Mouse (Mus musculus) lung, adult 2 months (tissue): ENCODE data around the gene Dnaja3. TPM values are rescaled to one million over a fixed set of nuclear protein-coding genes. Genes with fewer than 3 reads are reported as not detected.
A peak's percentile ranks its signal among the peaks of the same experiment; 100 is the strongest.
"Not testable (repeated sequence)": the region's sequence is repeated elsewhere in the genome, so short reads cannot be mapped to it uniquely, and the experiment has no call there.

ENCODE experiments used
- DNase-seq: peaks from one replicate; pipeline ENCODE4 v3.0.0; 2022
- H3K4me1 ChIP-seq: fragments of 200-500 bp; 2 replicates; pipeline ENCODE4 v1.6.1; 2011; ENCODE audit warnings: low read length; ENCODE audit not compliant: control insufficient read depth, insufficient read depth
- H3K4me3 ChIP-seq: fragments of 200-500 bp; replicated peaks from 2 replicates; pipeline ENCODE3; 2011; ENCODE audit warnings: low read depth, mild to moderate bottlenecking, control low read depth, low read length; ENCODE audit errors: extremely low read depth
- CTCF ChIP-seq: fragments of 200-500 bp; IDR thresholded peaks from 2 replicates; pipeline ENCODE4 v1.5.1; 2011; ENCODE audit warnings: mild to moderate bottlenecking, low read length, control low read depth; ENCODE audit not compliant: insufficient read depth
- POLR2A ChIP-seq: fragments of 200-500 bp; IDR thresholded peaks from 2 replicates; pipeline ENCODE4 v1.6.1; 2011; ENCODE audit warnings: low read depth, mild to moderate bottlenecking, control low read depth, low read length, borderline replicate concordance; ENCODE audit errors: extremely low read depth
- WGBS: fragments of 180-500 bp; shearing (Covaris S2); methylation state at CpG from one replicate; pipeline ENCODE4 v1.1.7; 2018; 5-methylcytosine and 5-hydroxymethylcytosine counted together
- polyA plus RNA-seq: library from polyadenylated mRNA; depleted of rRNA; stranded (reverse); fragments of >200 nt; gene quantifications from 2 replicates; pipeline ENCODE4 v1.2.3, GENCODE M21; 2012

Dnaja3 gene
- polyA plus RNA-seq, 1 experiment = 21.2 TPM

GRCm38 (mm10) chr16:4682628-4683179 lies 42.9 kb downstream of the Dnaja3 start:
- DNase-seq = no peak
- H3K4me3 ChIP-seq = no peak overlapping the region
- TF ChIP-seq POLR2A (no peak), CTCF (no peak)
- WGBS = 77% methylated on average over 4 of the region's 4 CpGs
- H3K4me1 ChIP-seq = peaks cover 8% of the 10 kb centered on the region

- H3K4me3 ChIP-seq = peak overlapping the region; percentile 68
- DNase-seq = no peak
- WGBS = 21% methylated on average over 9 of the region's 9 CpGs
- H3K4me1 ChIP-seq = peaks cover 8% of the 10 kb centered on the region
- TF ChIP-seq POLR2A (no peak), CTCF (no peak)
Observed at GRCm38 (mm10) chr16:4683193-4683580, 43.4 kb downstream of the Dnaja3 start.

GRCm38 (mm10) chr16:4683581-4684456 lies 44.0 kb downstream of the Dnaja3 start:
- DNase-seq = peak; percentile 95
- Histone ChIP-seq H3K4me1 (peaks cover 7% of the 10 kb centered on the region), H3K4me3 (peak overlapping the region; percentile 68)
- WGBS = under 1% methylated on average over 54 of the region's 54 CpGs
- TF ChIP-seq POLR2A (peak; percentile 92), CTCF (no peak)

- peak overlapping the region; percentile 68 for H3K4me3 ChIP-seq
- no peak for DNase-seq
- no peak for TF ChIP-seq CTCF
- peaks cover 4% of the 10 kb centered on the region for H3K4me1 ChIP-seq
- 3% methylated on average over 9 of the region's 9 CpGs for WGBS
Observed at GRCm38 (mm10) chr16:4684457-4684791, 44.6 kb downstream of the Dnaja3 start.

- WGBS = 98% methylated on average over 4 of the region's 4 CpGs
- H3K4me1 ChIP-seq, DNase-seq, H3K4me3 ChIP-seq: not testable (repeated sequence)
Observed at GRCm38 (mm10) chr16:4689371-4689770, 49.6 kb downstream of the Dnaja3 start.

- 90% methylated on average over 3 of the region's 3 CpGs for WGBS
- TF ChIP-seq POLR2A = no peak
- TF ChIP-seq CTCF = no peak
- H3K4me1 ChIP-seq = no peaks in the 10 kb centered on the region; the same call in 1 of the 2 replicates
- H3K4me3 ChIP-seq = no peak overlapping the region
- no peak for DNase-seq
Observed at GRCm38 (mm10) chr16:4701211-4701610, 61.4 kb downstream of the Dnaja3 start.

GRCm38 (mm10) chr16:4702646-4703045 lies 62.9 kb downstream of the Dnaja3 start:
- TF ChIP-seq POLR2A (no peak), CTCF (no peak)
- H3K4me3 ChIP-seq = no peak overlapping the region
- WGBS = 60% methylated on average over 1 of the region's 1 CpGs
- no peaks in the 10 kb centered on the region; the same call in 1 of the 2 replicates for H3K4me1 ChIP-seq
- no peak for DNase-seq

GRCm38 (mm10) chr16:4705541-4705940 lies 65.8 kb downstream of the Dnaja3 start:
- no peak for TF ChIP-seq CTCF
- no peak overlapping the region for H3K4me3 ChIP-seq
- no peaks in the 10 kb centered on the region; the same call in 1 of the 2 replicates for H3K4me1 ChIP-seq
- 47% methylated on average over 4 of the region's 4 CpGs for WGBS
- DNase-seq = peak; percentile 49

- Histone ChIP-seq H3K4me1 (no peaks in the 10 kb centered on the region; the same call in 1 of the 2 replicates), H3K4me3 (no peak overlapping the region)
- no peak for DNase-seq
- WGBS = 97% methylated on average over 4 of the region's 4 CpGs
- TF ChIP-seq CTCF (no peak), POLR2A (no peak)
Observed at GRCm38 (mm10) chr16:4711173-4711572, 71.4 kb downstream of the Dnaja3 start.
